Mouse (Mus musculus) frontal cortex, postnatal 14 days (tissue): ENCODE measurements around the gene Zfp36l1.
A peak's percentile ranks its signal among the peaks of the same experiment; 100 is the strongest.

Source experiments
- DNase-seq, 2 experiments: peaks; one replicate each; pipeline ENCODE4 v3.0.0; 2022; ENCODE audit warnings: low spot score in 2 of 2

Gene Zfp36l1

DNA sequence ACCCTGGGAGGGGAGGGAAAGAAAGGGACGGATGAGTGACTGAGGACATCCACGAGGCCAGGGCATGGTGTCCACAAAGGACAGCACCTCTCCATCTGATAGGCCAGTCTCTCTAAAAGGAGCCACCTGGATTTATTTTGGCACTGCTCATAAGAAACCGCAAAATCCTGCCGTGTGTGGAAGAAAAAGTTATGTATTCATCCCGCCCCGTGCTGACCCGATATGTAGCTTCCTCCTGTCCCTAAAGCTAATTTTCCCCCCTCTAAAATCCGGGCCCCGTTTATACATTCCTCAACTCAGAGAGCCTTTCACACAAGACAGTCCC, 2.3 kb downstream of the Zfp36l1 start:
- DNase-seq: no peak

DNA sequence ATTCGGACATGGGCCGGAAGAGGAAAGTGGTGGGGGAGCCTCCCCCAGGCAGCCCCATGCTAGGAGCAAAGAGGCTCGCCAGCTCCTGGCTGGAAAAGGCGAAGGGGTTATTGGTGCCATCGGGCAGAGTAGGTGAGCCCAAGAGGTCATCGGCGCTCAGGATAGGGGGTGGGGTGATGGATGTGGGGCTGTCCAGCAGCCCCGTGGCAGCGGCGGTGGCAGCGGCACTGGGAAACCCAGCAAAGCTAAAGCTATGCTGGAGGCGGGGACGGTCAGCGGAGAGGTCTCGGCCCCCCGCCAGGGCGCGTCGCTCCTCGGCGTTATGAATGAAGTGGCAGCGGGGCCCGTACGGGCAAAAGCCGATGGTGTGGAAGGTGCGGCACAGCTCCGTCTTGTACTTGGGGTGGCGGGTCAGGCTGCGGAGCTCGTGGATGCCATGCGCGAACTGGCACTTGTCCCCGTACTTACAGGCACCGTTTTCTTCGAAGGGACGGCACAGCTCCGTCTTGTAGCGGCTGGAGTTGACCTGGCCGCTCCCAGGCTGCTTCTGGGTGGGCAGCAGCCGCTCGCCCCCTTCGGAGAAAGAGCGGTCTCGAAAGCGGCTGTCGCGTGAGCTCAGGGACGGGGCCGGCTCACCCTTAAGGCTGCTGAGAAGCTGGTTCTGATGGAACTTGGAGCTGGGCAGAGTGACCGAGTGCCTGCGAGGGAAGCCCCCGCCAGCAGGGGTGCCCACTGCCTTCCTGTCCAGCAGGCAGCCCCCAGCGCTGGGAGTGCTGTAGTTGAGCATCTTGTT, 2.9 kb downstream of the Zfp36l1 start:
- peak in 1 of 2 experiments; percentile 14 for DNase-seq

GRCm38 (mm10) chr12:80108896-80109668, 3.7 kb downstream of the Zfp36l1 start:
- DNase-seq: peak in 1 of 2 experiments; percentile 58

- DNase-seq: no peak
These were observed 5.7 kb downstream of the Zfp36l1 start for GRCm38 (mm10) chr12:80106896-80107667.

DNA sequence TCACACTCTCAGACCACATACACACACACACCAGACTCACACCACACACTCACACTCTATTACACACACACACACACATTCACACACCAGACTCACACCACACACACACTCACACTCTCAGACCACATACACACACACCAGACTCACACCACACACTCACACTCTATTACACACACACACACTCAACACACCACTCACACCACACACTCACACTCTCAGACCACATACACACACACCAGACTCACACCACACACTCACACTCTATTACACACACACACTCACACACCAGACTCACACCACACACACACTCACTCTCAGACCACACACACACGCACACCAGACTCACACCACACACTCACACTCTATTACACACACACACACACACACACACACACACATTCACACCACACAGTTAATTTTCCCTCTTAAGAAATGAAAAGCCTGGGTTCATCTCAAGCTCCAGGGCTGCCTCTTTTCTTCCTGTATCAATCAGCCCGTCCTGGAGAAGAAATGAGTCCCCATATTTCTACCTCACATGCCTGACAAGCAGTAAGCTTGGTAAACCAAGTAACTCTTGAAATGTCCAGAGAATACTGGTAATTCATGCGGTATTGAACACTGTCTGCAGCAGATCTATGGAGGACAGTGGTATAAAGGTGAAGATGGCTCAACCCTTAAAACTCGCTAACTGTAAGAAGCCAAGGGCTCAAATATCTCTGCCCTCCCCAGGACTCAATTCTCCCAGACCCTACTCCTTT, 6.5 kb downstream of the Zfp36l1 start:
- no peak for DNase-seq

DNA sequence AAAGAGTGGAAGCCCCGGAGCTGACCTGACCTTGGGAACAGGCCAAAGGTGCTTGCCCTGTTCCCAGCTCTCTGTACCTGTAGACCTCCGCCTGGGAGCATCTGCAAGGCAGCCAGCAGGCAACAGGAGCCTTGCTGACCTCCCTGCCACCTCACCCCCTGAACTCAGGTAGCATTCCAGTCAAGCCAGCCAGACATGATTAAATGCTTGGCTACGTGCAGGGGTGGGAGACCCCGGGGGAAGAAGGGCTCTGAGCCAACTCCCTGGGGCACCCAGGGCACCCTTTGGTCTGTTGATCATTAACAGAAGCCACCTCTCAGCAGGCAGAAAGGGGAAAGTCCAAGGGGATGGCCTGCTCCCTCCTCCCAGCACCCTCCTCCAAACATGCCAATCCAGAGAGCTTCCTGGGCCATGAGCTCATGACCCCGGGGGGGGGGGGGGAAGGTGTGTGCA, 9.3 kb downstream of the Zfp36l1 start:
- no peak for DNase-seq

DNA sequence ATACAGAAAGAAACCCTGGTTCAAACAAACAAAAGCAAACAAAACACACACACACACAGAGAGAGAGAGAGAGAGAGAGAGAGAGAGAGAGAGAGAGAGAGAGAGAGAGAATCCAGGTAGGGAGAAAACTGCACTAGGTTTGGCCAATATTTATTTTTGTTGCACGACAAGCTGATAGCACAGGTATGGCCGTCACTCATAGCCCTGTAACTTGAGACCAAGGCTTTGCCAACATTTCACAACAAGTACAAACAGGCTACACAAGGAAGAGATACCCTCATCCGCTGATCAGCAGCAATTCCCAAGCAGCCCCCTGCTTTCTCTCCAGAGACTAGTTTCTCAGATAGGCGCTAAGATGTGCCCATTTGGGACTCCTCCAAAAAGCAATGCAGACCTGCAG, 9.7 kb downstream of the Zfp36l1 start:
- no peak for DNase-seq

DNA sequence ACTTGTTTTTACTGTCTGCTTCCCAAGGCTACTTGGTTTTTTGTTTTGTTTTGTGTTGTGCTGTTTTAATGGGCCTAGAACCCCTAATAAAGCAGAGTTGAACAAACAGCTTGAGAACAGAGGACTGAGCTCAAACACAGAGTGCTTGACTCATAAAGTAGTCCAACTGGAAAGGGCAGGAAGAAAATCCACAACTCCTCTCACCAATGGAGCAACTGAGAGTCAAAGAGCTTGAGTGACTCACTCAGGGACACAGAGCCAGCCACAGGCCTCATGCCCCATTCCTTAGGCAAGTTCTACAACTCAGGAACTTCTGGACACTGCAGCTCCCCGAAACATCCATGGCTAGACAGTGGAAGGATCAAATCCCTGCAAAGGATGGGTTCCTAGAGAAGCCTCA, 14.0 kb downstream of the Zfp36l1 start:
- DNase-seq: no peak

DNA sequence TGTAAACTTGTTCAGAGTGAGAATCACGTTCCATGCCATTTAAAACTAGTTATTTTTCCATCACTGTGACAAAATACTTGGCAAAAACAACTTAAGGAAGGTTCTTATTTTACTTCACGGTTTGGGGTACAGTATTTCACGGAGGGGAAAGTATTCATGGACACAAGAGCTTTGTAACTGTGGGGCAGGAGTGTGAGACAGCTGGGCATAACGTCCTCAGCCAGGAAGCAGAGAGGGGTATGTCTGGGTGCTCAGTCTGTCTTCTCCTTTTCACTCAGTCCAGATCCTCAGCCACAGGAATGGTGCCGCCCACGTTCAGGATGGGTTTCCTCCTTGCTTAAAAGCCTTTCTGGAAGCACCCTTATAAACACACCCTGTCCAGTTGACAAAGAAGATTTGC, 16.1 kb downstream of the Zfp36l1 start:
- DNase-seq: no peak

- DNase-seq: no peak
These were observed 20.0 kb downstream of the Zfp36l1 start for GRCm38 (mm10) chr12:80092787-80093186.

- DNase-seq: no peak
These were observed 21.7 kb downstream of the Zfp36l1 start for GRCm38 (mm10) chr12:80091080-80091479.

DNA sequence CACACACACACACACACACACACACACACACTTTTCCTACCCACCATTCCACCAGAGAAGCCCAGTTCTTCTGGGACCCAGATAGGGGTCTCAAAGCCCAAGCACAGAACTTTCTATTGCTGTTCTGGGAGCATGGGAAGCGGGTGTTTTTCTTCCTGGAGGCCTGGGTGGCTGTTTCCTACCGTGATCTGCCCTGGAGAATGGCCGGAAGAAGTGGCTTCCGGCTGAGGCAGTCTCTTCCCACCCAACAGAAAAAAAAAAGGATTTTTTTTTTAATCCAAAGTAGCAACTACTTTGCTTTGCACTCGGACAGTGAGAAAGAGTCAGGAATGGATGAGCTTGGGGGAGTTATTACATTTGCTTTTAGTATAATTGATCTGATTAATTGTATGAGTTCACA, 22.3 kb downstream of the Zfp36l1 start:
- DNase-seq: no peak

DNA sequence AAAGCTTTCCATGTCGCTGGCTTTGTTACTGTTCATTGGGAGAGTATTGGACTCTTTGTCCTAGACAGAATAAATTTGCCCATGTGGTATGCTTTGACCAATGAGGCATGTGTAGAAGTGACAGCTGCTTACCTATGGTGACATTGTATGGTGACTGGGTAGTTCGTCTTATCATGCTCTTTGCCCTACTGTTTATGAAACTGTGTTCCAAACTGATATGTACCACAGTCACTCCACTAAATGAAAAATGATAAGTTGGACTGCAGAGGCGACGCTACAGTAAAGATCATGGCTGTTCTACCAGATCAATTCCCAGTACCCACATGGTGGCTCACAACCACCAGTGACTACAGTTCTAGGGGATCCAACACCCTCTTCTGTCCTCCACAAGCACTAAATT, 24.7 kb downstream of the Zfp36l1 start:
- DNase-seq: no peak

- DNase-seq: no peak
These were observed 28.2 kb downstream of the Zfp36l1 start for GRCm38 (mm10) chr12:80084446-80085112.

DNA sequence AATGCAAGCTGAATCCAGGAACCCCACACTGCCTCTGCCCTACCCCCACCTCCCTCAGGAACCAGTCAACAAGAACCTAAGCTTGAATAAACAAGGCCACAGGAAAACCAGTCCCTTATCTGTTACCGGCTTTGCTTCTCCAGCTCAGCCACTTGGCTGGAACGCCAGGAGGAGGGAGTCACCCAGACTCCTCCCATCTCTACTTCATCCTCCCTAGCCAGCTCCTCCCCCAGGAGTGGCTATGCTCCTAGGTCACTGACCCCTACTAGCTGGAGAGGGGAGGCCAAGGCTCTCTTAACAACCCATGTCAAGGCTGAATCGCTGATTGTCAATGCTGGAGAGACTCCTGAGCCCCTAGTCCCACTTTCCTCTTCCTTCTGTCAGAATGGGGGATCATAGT, 28.9 kb downstream of the Zfp36l1 start:
- no peak for DNase-seq

DNA sequence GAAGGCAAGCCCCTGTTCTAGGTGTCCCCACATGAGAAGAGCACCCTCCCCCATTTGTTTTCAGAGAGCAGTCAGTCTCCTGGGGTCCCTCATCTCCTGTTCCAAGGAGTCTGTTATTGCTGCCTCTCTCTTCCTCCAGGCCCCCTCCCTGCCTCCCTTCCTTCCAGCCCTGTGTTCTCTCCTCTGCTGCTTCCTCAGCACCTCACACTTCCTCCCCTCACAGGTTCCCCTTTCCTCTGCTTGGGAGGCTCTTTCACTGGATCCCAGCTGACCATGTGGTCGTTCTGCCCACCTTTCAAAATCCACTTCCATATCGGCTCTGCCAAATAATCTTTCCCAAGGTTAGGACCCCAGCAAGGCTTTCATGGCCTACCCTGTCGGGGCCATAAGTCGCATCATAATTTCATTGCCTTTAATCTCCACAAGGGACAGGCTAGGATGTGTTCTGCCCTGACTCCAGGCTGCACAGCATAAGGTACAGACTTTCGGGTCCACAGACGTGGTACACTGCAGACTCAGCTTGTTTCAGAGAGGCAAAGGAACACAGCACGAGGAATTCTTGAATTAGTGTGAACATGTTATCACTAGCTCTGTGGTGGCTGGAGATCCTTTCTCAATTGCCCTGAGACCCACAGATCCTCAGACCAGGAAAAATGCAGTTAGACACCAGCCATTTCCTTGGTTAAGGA, 29.5 kb downstream of the Zfp36l1 start:
- DNase-seq: no peak

DNA sequence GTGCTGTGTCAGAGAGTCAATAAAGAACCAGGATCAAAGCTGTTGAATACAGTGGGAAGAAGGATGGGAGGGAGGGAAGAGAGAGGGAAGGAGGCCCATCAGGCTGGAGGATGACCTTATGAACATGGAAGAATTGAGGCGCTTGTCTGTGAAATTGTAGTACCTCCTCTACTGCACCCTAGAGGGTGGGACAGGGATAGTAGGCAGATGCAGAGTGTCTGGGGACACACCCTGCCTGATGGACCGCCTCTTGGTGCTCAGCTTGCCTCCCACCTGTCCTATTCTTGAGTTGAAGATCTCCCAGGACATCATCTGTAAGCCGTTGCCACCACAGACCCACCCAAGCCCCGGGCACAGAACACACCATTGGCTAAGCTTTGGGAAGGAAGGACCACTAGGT, 30.1 kb downstream of the Zfp36l1 start:
- DNase-seq: no peak

DNA sequence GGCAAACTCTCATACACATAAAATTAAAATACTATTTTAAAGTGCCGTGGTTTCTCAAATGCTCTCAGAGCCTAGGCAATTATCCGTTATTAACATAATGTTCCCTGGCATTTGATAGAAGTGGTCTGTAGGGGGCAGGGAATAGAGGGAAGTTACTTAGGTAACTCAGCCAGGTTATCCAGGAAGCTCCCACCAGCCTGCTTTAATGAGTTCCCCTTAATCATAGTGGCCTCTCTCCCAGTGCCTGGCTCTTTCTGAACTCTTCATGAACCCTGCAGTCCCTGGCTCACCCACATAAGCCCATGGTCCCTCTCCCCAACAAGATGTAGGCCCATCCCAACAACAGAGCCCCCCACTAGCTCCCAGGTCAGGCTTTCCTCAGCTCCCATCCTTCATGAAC, 31.4 kb downstream of the Zfp36l1 start:
- no peak for DNase-seq

DNA sequence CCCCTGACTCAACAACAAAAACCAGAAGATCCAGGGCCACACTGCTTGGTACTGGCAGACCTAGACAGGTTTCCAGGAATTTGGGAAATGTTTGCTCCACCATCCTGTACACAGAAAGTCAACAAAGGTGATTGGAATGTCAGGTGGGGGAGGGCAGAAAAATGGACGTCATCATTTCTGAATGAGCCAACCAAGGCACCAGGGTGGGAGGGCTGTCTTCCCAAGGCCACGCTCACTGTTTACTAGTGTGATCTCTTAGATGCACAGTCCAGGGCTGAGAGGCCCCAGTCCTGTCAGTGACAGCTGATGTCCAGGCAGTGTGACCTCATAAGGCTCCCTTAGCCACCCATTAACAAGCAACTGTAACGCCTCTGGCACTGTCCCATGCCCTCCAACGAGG, 32.9 kb downstream of the Zfp36l1 start:
- DNase-seq: no peak

DNA sequence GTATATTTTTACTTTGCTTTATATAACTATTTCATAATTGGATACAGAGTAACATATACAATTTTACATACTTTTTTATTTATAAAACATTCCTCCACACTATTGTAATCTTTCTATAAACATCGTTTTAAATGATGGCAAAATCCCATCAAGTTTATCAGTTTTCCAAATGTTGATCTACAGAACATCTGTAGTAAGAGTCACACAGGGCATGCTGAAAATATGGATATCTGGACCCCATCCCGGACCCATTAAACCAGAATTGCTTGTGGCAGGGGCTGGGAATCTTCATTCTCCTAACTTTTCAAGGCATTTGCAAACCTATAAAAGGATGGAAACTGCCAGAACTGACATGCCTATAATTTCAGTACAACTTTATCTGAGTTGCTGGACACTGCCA, 38.5 kb downstream of the Zfp36l1 start:
- DNase-seq: no peak
